9 mouse cellular contexts compared by ENCODE assay signal in the genomic region with DNA sequence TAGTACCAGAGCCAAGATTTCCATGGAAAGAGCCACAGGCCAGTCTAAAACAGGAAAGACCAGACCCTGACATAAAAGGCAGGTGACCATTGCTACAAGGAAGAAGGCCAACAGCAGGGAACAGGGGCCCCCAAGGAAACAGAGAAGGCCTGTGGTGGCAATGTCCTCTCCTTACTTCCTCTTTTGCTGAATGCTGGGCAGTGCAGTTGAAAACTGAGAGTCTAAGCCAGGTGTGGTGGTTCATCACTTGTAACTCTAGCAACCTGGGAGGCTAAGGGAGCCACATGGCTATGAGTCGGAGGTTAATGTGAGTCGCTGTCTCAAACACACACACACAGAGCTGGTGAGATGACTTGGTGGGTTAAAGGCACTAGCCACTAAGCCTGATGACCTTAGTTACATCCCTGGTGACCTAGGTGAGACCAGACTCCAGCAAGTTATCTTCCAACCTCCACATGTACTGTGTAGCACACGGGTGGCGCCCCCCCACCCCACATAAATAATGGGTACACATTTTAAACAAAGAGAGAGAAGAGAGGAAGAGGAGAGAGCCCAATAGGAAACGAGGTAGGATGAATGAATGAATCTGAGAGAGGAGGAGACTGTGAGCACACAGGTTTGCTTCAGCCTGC. TPM values are rescaled to one million over a fixed set of nuclear protein-coding genes. Genes with fewer than 3 reads are reported as not detected.
DNase-seq lines count a peak whose midpoint lies in the region; ATAC-seq lines count a peak whose summit lies in the region.
"Had no signal": no experiment of that assay in that cellular context is flagged by ENCODE, and none has a peak within 500 bp of the region (broad histone marks: within the 10 kb centered on the region; RNA-seq: fewer than 3 reads in every experiment).

No protein-coding gene starts in this region.

- H3K27me3 ChIP-seq in heart, embryonic 13.5 days (replicated peaks) = no peaks in the 10 kb centered on the region
- no peaks in the 10 kb centered on the region for H3K27me3 ChIP-seq in intestine, embryonic 15.5 days (replicated peaks)
- no peaks in the 10 kb centered on the region for H3K27me3 ChIP-seq in midbrain, embryonic 14.5 days (ENCODE audit: control insufficient read depth, insufficient read depth, low read length)

- intact Hi-C loops in heart, postnatal 36 days (cut with DNase I) = no loop called here
- intact Hi-C loops in left cerebral cortex, postnatal 10 days (cut with DNase I) = no loop called here
- intact Hi-C loops in left cerebral cortex, postnatal 4 days (cut with DNase I) = no loop called here

- no peak for DNase-seq in heart, postnatal 36 days
- DNase-seq in MEL-GATA-1-ER (ENCODE audit: extremely low read depth, low read depth) = peak; percentile 47
- no peak for DNase-seq in midbrain, embryonic 14.5 days
- DNase-seq in left cerebral cortex, postnatal 10 days (ENCODE audit: extremely low spot score in 1 of 2, low spot score in 2 of 2) = no peak
- DNase-seq in left cerebral cortex, postnatal 4 days = no peak
- DNase-seq in kidney, adult 11 months = no peak
- DNase-seq: layer of hippocampus, postnatal 36 days had no signal

- no peak overlapping the region for H3K27ac ChIP-seq in heart, embryonic 13.5 days (replicated peaks)
- H3K27ac ChIP-seq in intestine, embryonic 15.5 days = no peak overlapping the region
- H3K27ac ChIP-seq in midbrain, embryonic 14.5 days (replicated peaks; ENCODE audit: low read depth, low read length) = no peak overlapping the region

- ATAC-seq in heart, embryonic 13.5 days (ENCODE audit: extremely low read depth, insufficient number of reproducible peaks, low FRiP score, low TSS enrichment) = no peak
- ATAC-seq in intestine, embryonic 15.5 days = 0 out of 2 replicates have a peak, but pooled peaks have one; percentile 9
- no peak for ATAC-seq in midbrain, embryonic 14.5 days (ENCODE audit: low FRiP score, low TSS enrichment)

- H3K9me3 ChIP-seq in heart, embryonic 13.5 days = peaks cover 18% of the 10 kb centered on the region
- H3K9me3 ChIP-seq in intestine, embryonic 15.5 days = no peaks in the 10 kb centered on the region
- no peaks in the 10 kb centered on the region for H3K9me3 ChIP-seq in midbrain, embryonic 14.5 days (ENCODE audit: control insufficient read depth, low read length)

- H3K4me2 ChIP-seq in heart, embryonic 13.5 days = peak overlapping the region; percentile 86
- H3K4me2 ChIP-seq in intestine, embryonic 15.5 days (replicated peaks) = peak overlapping the region; percentile 78
- H3K4me2 ChIP-seq in midbrain, embryonic 14.5 days (ENCODE audit: low read length) = peak overlapping the region; percentile 82

- peak overlapping the region; percentile 80 for H3K4me3 ChIP-seq in heart, embryonic 13.5 days
- peak overlapping the region; percentile 62 for H3K4me3 ChIP-seq in intestine, embryonic 15.5 days (replicated peaks)
- peak overlapping the region; percentile 53; the same call in 1 of the 2 replicates for H3K4me3 ChIP-seq in midbrain, embryonic 14.5 days (replicated peaks; ENCODE audit: low read depth, low read length)

- peaks cover 22% of the 10 kb centered on the region for H3K36me3 ChIP-seq in heart, embryonic 13.5 days
- 0 out of 2 replicates have a peak, but pooled peaks cover 2% of the 10 kb centered on the region for H3K36me3 ChIP-seq in intestine, embryonic 15.5 days
- no peaks in the 10 kb centered on the region for H3K36me3 ChIP-seq in midbrain, embryonic 14.5 days (ENCODE audit: control insufficient read depth, insufficient read depth, low read length)

- peaks cover 19% of the 10 kb centered on the region for H3K4me1 ChIP-seq in heart, embryonic 13.5 days
- H3K4me1 ChIP-seq in intestine, embryonic 15.5 days (replicated peaks) = peaks cover 6% of the 10 kb centered on the region; the same call in 1 of the 2 replicates
- H3K4me1 ChIP-seq in midbrain, embryonic 14.5 days (ENCODE audit: control insufficient read depth, insufficient read depth, low read length) = peaks cover 9% of the 10 kb centered on the region

- H3K9ac ChIP-seq in heart, embryonic 13.5 days = peak overlapping the region; percentile 88
- peak overlapping the region; percentile 71 for H3K9ac ChIP-seq in intestine, embryonic 15.5 days
- no peak overlapping the region for H3K9ac ChIP-seq in midbrain, embryonic 14.5 days (replicated peaks; ENCODE audit: low read length)

- 64% methylated on average over 5 of the region's 5 CpGs for WGBS in heart, embryonic 13.5 days
- WGBS in intestine, embryonic 15.5 days = 42% methylated on average over 5 of the region's 5 CpGs
- WGBS in midbrain, embryonic 14.5 days = 80% methylated on average over 5 of the region's 5 CpGs

RNA-seq across cellular contexts. Expression of gene Gusb, which starts 1.4 kb away (rescaled TPM):
- polyA plus RNA-seq in heart, embryonic 13.5 days (2015; fragmentation: Nextera tagmentation; extraction: Ambion mirVana) = 46.6 and 46.9 TPM in 2 replicates
- 10 to 100 TPM; 13.3 to 15.6 TPM for total RNA-seq in heart, postnatal 36 days (2021)
- 88.8 and 95.7 TPM in 2 replicates for polyA plus RNA-seq in intestine, embryonic 15.5 days (2015; fragmentation: Nextera tagmentation; extraction: Ambion mirVana)
- 23.3 and 25.8 TPM in 2 replicates for polyA plus RNA-seq in midbrain, embryonic 14.5 days (2014; fragmentation: Nextera tagmentation; extraction: Ambion mirVana)
- 10 to 100 TPM; 15.6 to 17.0 TPM for total RNA-seq in left cerebral cortex, postnatal 10 days (2021)
- total RNA-seq in left cerebral cortex, postnatal 4 days (2021) = 10 to 100 TPM; 12.2 to 12.8 TPM

RNA-seq across cellular contexts. Expression of gene Asl, which starts 27.6 kb away (rescaled TPM):
- 18.4 and 18.7 TPM in 2 replicates for polyA plus RNA-seq in heart, embryonic 13.5 days (2015; fragmentation: Nextera tagmentation; extraction: Ambion mirVana)
- total RNA-seq in heart, postnatal 36 days (2021) = 1 to 10 TPM; 8.4 to 9.1 TPM
- polyA plus RNA-seq in intestine, embryonic 15.5 days (2015; fragmentation: Nextera tagmentation; extraction: Ambion mirVana) = 51.4 and 65.0 TPM in 2 replicates
- polyA plus RNA-seq in midbrain, embryonic 14.5 days (2014; fragmentation: Nextera tagmentation; extraction: Ambion mirVana) = 32.6 and 50.3 TPM in 2 replicates
- total RNA-seq in left cerebral cortex, postnatal 10 days (2021) = 10 to 100 TPM; 23.9 to 24.6 TPM
- total RNA-seq in left cerebral cortex, postnatal 4 days (2021) = 10 to 100 TPM; 31.0 to 34.9 TPM

RNA-seq across cellular contexts. Expression of gene Crcp, which starts 27.6 kb away (rescaled TPM):
- polyA plus RNA-seq in heart, embryonic 13.5 days (2015; fragmentation: Nextera tagmentation; extraction: Ambion mirVana) = 23.8 and 27.0 TPM in 2 replicates
- 10 to 100 TPM; 14.2 to 14.4 TPM for total RNA-seq in heart, postnatal 36 days (2021)
- polyA plus RNA-seq in intestine, embryonic 15.5 days (2015; fragmentation: Nextera tagmentation; extraction: Ambion mirVana) = 34.1 and 38.7 TPM in 2 replicates
- polyA plus RNA-seq in midbrain, embryonic 14.5 days (2014; fragmentation: Nextera tagmentation; extraction: Ambion mirVana) = 54.8 and 72.9 TPM in 2 replicates
- total RNA-seq in left cerebral cortex, postnatal 10 days (2021) = 10 to 100 TPM; 39.9 to 40.9 TPM
- total RNA-seq in left cerebral cortex, postnatal 4 days (2021) = 10 to 100 TPM; 44.4 to 49.5 TPM

RNA-seq across cellular contexts. Expression of gene Vkorc1l1, which starts 59.7 kb away (rescaled TPM):
- 13.7 and 14.3 TPM in 2 replicates for polyA plus RNA-seq in heart, embryonic 13.5 days (2015; fragmentation: Nextera tagmentation; extraction: Ambion mirVana)
- total RNA-seq in heart, postnatal 36 days (2021) = 10 to 100 TPM; 16.4 to 18.4 TPM
- 26.5 and 30.9 TPM in 2 replicates for polyA plus RNA-seq in intestine, embryonic 15.5 days (2015; fragmentation: Nextera tagmentation; extraction: Ambion mirVana)
- polyA plus RNA-seq in midbrain, embryonic 14.5 days (2014; fragmentation: Nextera tagmentation; extraction: Ambion mirVana) = 26.5 and 31.3 TPM in 2 replicates
- 10 to 100 TPM; 49.8 to 58.2 TPM for total RNA-seq in left cerebral cortex, postnatal 10 days (2021)
- 10 to 100 TPM; 53.8 to 55.3 TPM for total RNA-seq in left cerebral cortex, postnatal 4 days (2021)
